Mouse (Mus musculus) thymus, adult 2 months (tissue): ENCODE results near the gene Kctd6.

ENCODE experiments used
- CTCF ChIP-seq: fragments of 200-500 bp; IDR thresholded peaks from 2 replicates; pipeline ENCODE4 v1.5.1; 2012; ENCODE audit warnings: mild to moderate bottlenecking, control low read depth, low read length, moderate library complexity, borderline replicate concordance; ENCODE audit not compliant: control insufficient read depth, poor library complexity, insufficient read depth; ENCODE audit errors: extremely low read depth
- POLR2A ChIP-seq: fragments of 200-500 bp; IDR thresholded peaks from 2 replicates; pipeline ENCODE4 v1.6.1; 2012; ENCODE audit warnings: mild to moderate bottlenecking, low read length, control low read depth, moderate library complexity; ENCODE audit not compliant: control insufficient read depth, poor library complexity, insufficient read depth; ENCODE audit errors: extremely low read depth

- TF ChIP-seq CTCF: no peak
- TF ChIP-seq POLR2A: no peak
These were observed 49.5 kb upstream of the Kctd6 start for GRCm38 (mm10) chr14:8164463-8164862.
